Mouse (Mus musculus) limb, embryonic 10.5 days (tissue): ENCODE results near the gene Olfr370. TPM values are rescaled to one million over a fixed set of nuclear protein-coding genes. Genes with fewer than 3 reads are reported as not detected.

Experiments used
- DNase-seq: peaks from one replicate; pipeline ENCODE4 v3.0.0-alpha.2; 2017; ENCODE audit warnings: low spot score
- H3K27ac ChIP-seq: fragments of 300-500 bp; sonication (generic); 2 replicates; pipeline ENCODE4 v1.5.1; 2016; ENCODE audit warnings: mild to moderate bottlenecking
- H3K27me3 ChIP-seq: fragments of 300-500 bp; sonication (generic); 2 replicates; pipeline ENCODE4 v1.6.1; 2016; ENCODE audit warnings: low read depth, mild to moderate bottlenecking; ENCODE audit not compliant: poor library complexity, severe bottlenecking
- H3K36me3 ChIP-seq: fragments of 300-500 bp; sonication (generic); 2 replicates; pipeline ENCODE4 v1.6.1; 2016; ENCODE audit warnings: mild to moderate bottlenecking, moderate library complexity
- H3K4me1 ChIP-seq: fragments of 300-500 bp; sonication (generic); 2 replicates; pipeline ENCODE4 v1.6.1; 2016
- H3K4me3 ChIP-seq: fragments of 300-500 bp; sonication (generic); 2 replicates; pipeline ENCODE4 v1.5.1; 2016; ENCODE audit warnings: mild to moderate bottlenecking, moderate library complexity
- H3K9me3 ChIP-seq: fragments of 300-500 bp; sonication (generic); replicated peaks from 2 replicates; pipeline ENCODE4 v1.6.1; 2016; ENCODE audit warnings: mild to moderate bottlenecking
- WGBS: fragments of 180-500 bp; shearing (Covaris S2); methylation state at CpG from one replicate; pipeline ENCODE4 v1.1.7; 2016; 5-methylcytosine and 5-hydroxymethylcytosine counted together
- polyA plus RNA-seq: library from polyadenylated mRNA; unstranded; fragments of >200 nt; fragmentation: Nextera tagmentation; extraction: Ambion mirVana; gene quantifications from 2 replicates; pipeline ENCODE4 v1.2.1, GENCODE M21; 2016

The Olfr370 gene
- polyA plus RNA-seq, 1 experiment from 2014 or later = not detected

DNA sequence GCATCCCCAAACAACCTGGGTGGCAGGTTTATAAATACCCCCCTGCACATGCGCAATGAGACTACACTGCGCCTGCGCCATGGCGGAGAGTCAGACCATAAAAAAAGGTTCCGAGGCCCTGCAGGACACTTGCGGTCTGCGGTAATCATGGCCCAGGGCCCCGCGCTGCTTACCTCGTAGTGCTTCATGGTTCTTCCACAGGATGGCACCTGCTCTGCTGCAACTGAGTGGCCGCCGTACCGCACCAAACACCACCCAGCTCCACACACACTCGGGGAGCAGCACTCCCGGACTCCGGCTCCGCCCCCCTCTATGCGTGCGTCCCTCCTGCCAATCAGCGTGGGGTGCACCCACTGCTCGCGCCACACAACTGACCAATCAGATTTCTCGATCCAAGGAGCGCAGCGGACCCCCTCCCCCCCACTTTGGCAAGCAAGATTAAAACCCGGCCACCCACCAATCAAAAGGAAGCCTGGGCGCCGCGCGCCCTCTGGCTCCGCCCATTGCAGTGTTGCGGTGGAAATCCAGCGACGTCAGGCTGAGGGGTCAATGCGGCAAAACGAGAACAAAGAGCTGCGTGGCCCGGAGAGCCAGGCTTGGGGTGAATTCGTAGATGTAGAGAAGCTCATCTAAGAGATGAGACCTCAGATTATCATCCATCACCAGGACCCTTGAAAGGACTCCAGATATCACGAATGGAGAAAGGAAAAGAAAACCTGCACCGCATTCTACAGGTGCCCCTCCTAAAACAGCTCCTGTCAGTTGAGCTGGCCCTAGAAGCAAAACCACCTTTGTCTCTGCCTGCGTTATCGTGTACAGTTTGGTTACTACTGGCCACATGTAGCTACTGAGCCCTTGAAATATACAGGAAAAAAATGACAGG is 58.8 kb downstream of the Olfr370 start:
- Histone ChIP-seq H3K27ac (peak overlapping the region; percentile 95), H3K36me3 (peaks cover 29% of the 10 kb centered on the region), H3K4me3 (peak overlapping the region; percentile 89), H3K27me3 (no peaks in the 10 kb centered on the region), H3K9me3 (no peaks in the 10 kb centered on the region), H3K4me1 (peaks cover 17% of the 10 kb centered on the region)
- peak; percentile 96 for DNase-seq
- under 1% methylated on average over 43 of the region's 43 CpGs for WGBS

Other genes starting within 250 kb of the Olfr370 start
- gene Ucp1, start 245.4 kb upstream of the Olfr370 start, polyA plus RNA-seq = not detected in 2 replicates
- 18.1 and 23.4 TPM in 2 replicates for gene Elmod2, start 203.3 kb upstream of the Olfr370 start, polyA plus RNA-seq
- not detected in 2 replicates for gene Mgat4d, start 187.3 kb upstream of the Olfr370 start, polyA plus RNA-seq
- gene Clgn, start 145.9 kb upstream of the Olfr370 start, polyA plus RNA-seq = 1.5 and 2.0 TPM in 2 replicates
- 97.0 and 97.6 TPM in 2 replicates for gene Scoc, start 77.4 kb upstream of the Olfr370 start, polyA plus RNA-seq
- gene Ndufb7, start 30.9 kb downstream of the Olfr370 start, polyA plus RNA-seq = 316 and 317 TPM in 2 replicates
- gene Tecr, start 72.2 kb downstream of the Olfr370 start, polyA plus RNA-seq = 684 and 695 TPM in 2 replicates
- gene Dnajb1, start 72.4 kb downstream of the Olfr370 start, polyA plus RNA-seq = 78.0 and 89.8 TPM in 2 replicates
- 185 and 206 TPM in 2 replicates for gene Gipc1, start 116.9 kb downstream of the Olfr370 start, polyA plus RNA-seq
- gene Ptger1, start 130.9 kb downstream of the Olfr370 start, polyA plus RNA-seq = 0.64 TPM in 2 replicates
- gene Pkn1, start 163.4 kb downstream of the Olfr370 start, polyA plus RNA-seq = 38.6 and 41.4 TPM in 2 replicates
- 295 and 349 TPM in 2 replicates for gene Ddx39, start 179.4 kb downstream of the Olfr370 start, polyA plus RNA-seq
- gene Adgre5, start 205.5 kb downstream of the Olfr370 start, polyA plus RNA-seq = 15.6 and 25.8 TPM in 2 replicates